Mouse (Mus musculus) heart, postnatal 4 days (tissue): ENCODE results near the gene Csf2rb2. TPM values are rescaled to one million over a fixed set of nuclear protein-coding genes. Genes with fewer than 3 reads are reported as not detected.
A peak's percentile ranks its signal among the peaks of the same experiment; 100 is the strongest.

Source experiments
- DNase-seq: peaks from one replicate; pipeline ENCODE4 v3.0.0; 2021
- microRNA-seq, 2 experiments: library from miRNA; unstranded; fragments of <30 nt; microRNA quantifications; one replicate each; pipeline ENCODE4 v1.2.0; 2021 to 2022
- total RNA-seq, 2 experiments: library from RNA; stranded (reverse); gene quantifications; 2 replicates each; pipeline ENCODE4 v1.2.3; 2021

Csf2rb2 gene
- total RNA-seq, 2 experiments from 2014 or later = 1.1 to 1.2 TPM

- peak; percentile 69 for DNase-seq
Measured at GRCm38 (mm10) chr15:78254751-78255150, 50.8 kb downstream of the Csf2rb2 start.

GRCm38 (mm10) chr15:78248410-78248809, 57.1 kb downstream of the Csf2rb2 start:
- DNase-seq = no peak

GRCm38 (mm10) chr15:78247659-78248058, 57.9 kb downstream of the Csf2rb2 start:
- no peak for DNase-seq

- no peak for DNase-seq
Measured at GRCm38 (mm10) chr15:78246143-78247116, 59.1 kb downstream of the Csf2rb2 start.

GRCm38 (mm10) chr15:78244695-78245492, 60.6 kb downstream of the Csf2rb2 start, which contains the start of gene Ncf4:
Gene Ncf4 (plus strand): TSS chr15:78244801.
- DNase-seq = peak; percentile 21

- peak; percentile 51 for DNase-seq
Measured at GRCm38 (mm10) chr15:78243774-78244173, 61.7 kb downstream of the Csf2rb2 start.

- no peak for DNase-seq
Measured at GRCm38 (mm10) chr15:78243061-78243460, 62.5 kb downstream of the Csf2rb2 start.

GRCm38 (mm10) chr15:78241335-78241734, 64.2 kb downstream of the Csf2rb2 start:
- DNase-seq = no peak

- DNase-seq = no peak
Measured at GRCm38 (mm10) chr15:78239956-78240617, 65.4 kb downstream of the Csf2rb2 start.

GRCm38 (mm10) chr15:78239453-78239852, 66.1 kb downstream of the Csf2rb2 start:
- DNase-seq = peak; percentile 74

- no peak for DNase-seq
Measured at GRCm38 (mm10) chr15:78234823-78235509, 70.6 kb downstream of the Csf2rb2 start.

Small RNA genes within 50 kb of the gene (microRNA-seq; reads per million reads assigned to microRNA genes)
- gene Mir7676-1 = 0 reads per million in 2 experiments
- 0 reads per million in 2 experiments for gene Mir7676-2

Other genes starting within 250 kb of the Csf2rb2 start
- gene Cacng2, start 185.7 kb downstream of the Csf2rb2 start, total RNA-seq = not detected
- 10 to 100 TPM; 16.5 to 18.6 TPM for gene Ift27, start 131.6 kb downstream of the Csf2rb2 start, total RNA-seq
- under 1 TPM; 0.76 to 0.95 TPM for gene Pvalb, start 99.3 kb downstream of the Csf2rb2 start, total RNA-seq
- gene Ncf4, start 60.9 kb downstream of the Csf2rb2 start, total RNA-seq = 1 to 10 TPM; 1.9 to 2.1 TPM
- 1 to 10 TPM; 1.6 to 2.0 TPM for gene Csf2rb, start 20.0 kb upstream of the Csf2rb2 start, total RNA-seq
- gene Tex33, start 90.2 kb upstream of the Csf2rb2 start, total RNA-seq = not detected
- gene Tst, start 100.2 kb upstream of the Csf2rb2 start, total RNA-seq = 10 to 100 TPM; 16.9 to 20.1 TPM
- 10 to 100 TPM; 21.9 to 24.9 TPM for gene Mpst, start 100.7 kb upstream of the Csf2rb2 start, total RNA-seq
- 10 to 100 TPM; 72.0 to 74.8 TPM for gene Kctd17, start 122.8 kb upstream of the Csf2rb2 start, total RNA-seq
- gene Tmprss6, start 162.9 kb upstream of the Csf2rb2 start, total RNA-seq = not detected
- under 1 TPM; 0.27 to 0.41 TPM for gene Il2rb, start 189.6 kb upstream of the Csf2rb2 start, total RNA-seq
- 10 to 100 TPM; 63.6 to 64.5 TPM for gene C1qtnf6, start 225.7 kb upstream of the Csf2rb2 start, total RNA-seq
- under 1 TPM; 0.07 TPM for gene Sstr3, start 239.0 kb upstream of the Csf2rb2 start, total RNA-seq